8 mouse cellular contexts compared by ENCODE assay signal in genomic region chr5:107722661-107723532, GRCm38 (mm10). TPM values are rescaled to one million over a fixed set of nuclear protein-coding genes. Genes with fewer than 3 reads are reported as not detected.
DNase-seq lines count a peak whose midpoint lies in the region; ATAC-seq and TF ChIP-seq lines count a peak whose summit lies in the region.

No protein-coding gene starts in this region.

- H3K4me2 ChIP-seq in forebrain, embryonic 11.5 days (ENCODE audit: low read depth, low read length, severe bottlenecking) = peak overlapping the region; percentile 21; the same call in 1 of the 2 replicates
- peak overlapping the region; percentile 56 for H3K4me2 ChIP-seq in lung, postnatal 0 days (replicated peaks; ENCODE audit: low read depth, low read length)
- peak overlapping the region; percentile 52 for H3K4me2 ChIP-seq in stomach, embryonic 16.5 days (ENCODE audit: low read depth, low read length)

- H3K4me3 ChIP-seq in forebrain, embryonic 11.5 days (ENCODE audit: low read depth, low read length) = peak overlapping the region; percentile 10
- H3K4me3 ChIP-seq in lung, postnatal 0 days (ENCODE audit: low read depth, low read length) = peak overlapping the region; percentile 33
- H3K4me3 ChIP-seq in stomach, embryonic 16.5 days (replicated peaks; ENCODE audit: low read length) = peak overlapping the region; percentile 38

- no peak for TF ChIP-seq EP300 in lung, postnatal 0 days (IDR thresholded peaks at IDR 0.05)

- no peak overlapping the region for H3K9ac ChIP-seq in forebrain, embryonic 11.5 days (ENCODE audit: low read length)
- no peak overlapping the region for H3K9ac ChIP-seq in lung, postnatal 0 days (replicated peaks; ENCODE audit: low read depth)
- peak overlapping the region; percentile 44; the same call in 1 of the 2 replicates for H3K9ac ChIP-seq in stomach, embryonic 16.5 days (ENCODE audit: low read length)

- peaks cover 94% of the 10 kb centered on the region for H3K27me3 ChIP-seq in forebrain, embryonic 11.5 days (ENCODE audit: control insufficient read depth, insufficient read depth, low read length)
- H3K27me3 ChIP-seq in lung, postnatal 0 days (replicated peaks; ENCODE audit: insufficient read depth, low read length) = peaks cover 80% of the 10 kb centered on the region
- H3K27me3 ChIP-seq in stomach, embryonic 16.5 days (ENCODE audit: control insufficient read depth, insufficient read depth, low read length) = peaks cover 90% of the 10 kb centered on the region

- no peak for TF ChIP-seq CTCF in lung, postnatal 0 days (IDR thresholded peaks at IDR 0.05)

- under 1% methylated on average over 33 of the region's 34 CpGs for WGBS in forebrain, embryonic 11.5 days
- 3% methylated on average over 34 of the region's 34 CpGs for WGBS in lung, postnatal 0 days
- WGBS in stomach, embryonic 16.5 days = 3% methylated on average over 34 of the region's 34 CpGs

- H3K27ac ChIP-seq in forebrain, embryonic 11.5 days (ENCODE audit: low read depth, low read length) = no peak overlapping the region
- H3K27ac ChIP-seq in lung, postnatal 0 days (ENCODE audit: low read length) = no peak overlapping the region
- no peak overlapping the region for H3K27ac ChIP-seq in stomach, embryonic 16.5 days (ENCODE audit: low read length)

- H3K4me1 ChIP-seq in forebrain, embryonic 11.5 days (replicated peaks; ENCODE audit: control insufficient read depth, insufficient read depth, low read length) = peaks cover 29% of the 10 kb centered on the region
- peaks cover 48% of the 10 kb centered on the region for H3K4me1 ChIP-seq in lung, postnatal 0 days (ENCODE audit: insufficient read depth, low read depth, low read length)
- H3K4me1 ChIP-seq in stomach, embryonic 16.5 days (ENCODE audit: control insufficient read depth, insufficient read depth, low read length) = peaks cover 51% of the 10 kb centered on the region

- no peaks in the 10 kb centered on the region for H3K36me3 ChIP-seq in forebrain, embryonic 11.5 days (ENCODE audit: control insufficient read depth, insufficient read depth, low read length)
- H3K36me3 ChIP-seq in lung, postnatal 0 days (ENCODE audit: insufficient read depth, low read length) = no peaks in the 10 kb centered on the region
- H3K36me3 ChIP-seq in stomach, embryonic 16.5 days (ENCODE audit: control insufficient read depth, insufficient read depth, low read length) = no peaks in the 10 kb centered on the region

- DNase-seq in cerebellum, adult 11 months = peak; percentile 8
- no peak for DNase-seq in cerebellum, adult 11-12 months
- DNase-seq in CD4-positive helper T cell, adult 2 months (ENCODE audit: low read depth, low spot score) = peak; percentile 44
- DNase-seq in forebrain, embryonic 11.5 days (ENCODE audit: low spot score) = peak; percentile 64
- peak; percentile 64 for DNase-seq in induced T-regulatory cell, adult 2 months (ENCODE audit: low read depth)
- DNase-seq in lung, postnatal 0 days (ENCODE audit: low spot score) = no peak
- DNase-seq in frontal cortex, adult 2 months (ENCODE audit: extremely low spot score in 1 of 2, low spot score in 1 of 2) = no peak

- ATAC-seq in forebrain, embryonic 11.5 days (replicated peaks; ENCODE audit: low FRiP score) = no peak
- ATAC-seq in lung, postnatal 0 days = no peak
- ATAC-seq in stomach, embryonic 16.5 days (ENCODE audit: insufficient read depth, low FRiP score) = no peak

- H3K9me3 ChIP-seq in forebrain, embryonic 11.5 days (ENCODE audit: control insufficient read depth, low read length) = no peaks in the 10 kb centered on the region
- H3K9me3 ChIP-seq in lung, postnatal 0 days (ENCODE audit: low read length) = no peaks in the 10 kb centered on the region
- H3K9me3 ChIP-seq in stomach, embryonic 16.5 days (replicated peaks; ENCODE audit: control insufficient read depth, low read length) = no peaks in the 10 kb centered on the region

RNA-seq across cellular contexts. Expression of gene Gfi1, which starts 2.9 kb away (rescaled TPM):
- polyA plus RNA-seq in forebrain, embryonic 11.5 days (2014; fragmentation: Nextera tagmentation; extraction: Ambion mirVana) = 0.07 TPM in 1 of 2 replicates, not detected in the other
- polyA plus RNA-seq in lung, postnatal 0 days (2015; fragmentation: Nextera tagmentation; extraction: Ambion mirVana) = 0.08 TPM in 2 replicates
- 0.66 and 1.1 TPM in 2 replicates for polyA plus RNA-seq in stomach, embryonic 16.5 days (2015; fragmentation: Nextera tagmentation; extraction: Ambion mirVana)
- polyA plus RNA-seq in frontal cortex, adult 2 months (2012; rRNA removed) = 0.10 TPM in 1 of 2 replicates, not detected in the other

Comparison
In these comparisons a context has a peak if more than half of its experiments do, and no peak if none do; other contexts are left out.
1. DNase-seq: peak in cerebellum, adult 11 months (single experiment), CD4-positive helper T cell, adult 2 months (single experiment), forebrain, embryonic 11.5 days (single experiment) and induced T-regulatory cell, adult 2 months (single experiment); none in cerebellum, adult 11-12 months (single experiment), lung, postnatal 0 days (single experiment) and frontal cortex, adult 2 months (0 of 2).
2. Peak in every context shown above with its lines, with median percentiles within 50 percentile points of each other: H3K4me2 ChIP-seq and H3K4me3 ChIP-seq.